20 mouse cellular contexts compared by ENCODE assay signal in genomic region chr16:44380006-44380405, GRCm38 (mm10). TPM values are rescaled to one million over a fixed set of nuclear protein-coding genes. Genes with fewer than 3 reads are reported as not detected.
"Had no signal": no experiment of that assay in that cellular context is flagged by ENCODE, and none has a peak within 500 bp of the region (broad histone marks: within the 10 kb centered on the region; RNA-seq: fewer than 3 reads in every experiment).

No protein-coding gene starts in this region.

- H3K4me1 ChIP-seq: megakaryocyte, embryonic 14.5 days; midbrain, embryonic 15.5 days had no signal

- H3K4me2 ChIP-seq: lung, embryonic 15.5 days; midbrain, embryonic 11.5 days; midbrain, embryonic 13.5 days; midbrain, embryonic 15.5 days; neural tube, embryonic 12.5 days; stomach, embryonic 15.5 days had no signal

- H3K27ac ChIP-seq: lung, embryonic 15.5 days; macrophage; midbrain, embryonic 13.5 days; midbrain, embryonic 15.5 days; neural tube, embryonic 12.5 days; stomach, embryonic 15.5 days; stomach, postnatal 0 days had no signal

- ATAC-seq: lung, postnatal 0 days; midbrain, embryonic 13.5 days; midbrain, embryonic 15.5 days had no signal

- H3K36me3 ChIP-seq: midbrain, embryonic 15.5 days had no signal

- H3K4me3 ChIP-seq: lung, embryonic 15.5 days; megakaryocyte, embryonic 14.5 days; midbrain, embryonic 13.5 days; midbrain, embryonic 15.5 days; neural tube, embryonic 12.5 days; stomach, embryonic 15.5 days had no signal

- H3K9me3 ChIP-seq: lung, embryonic 15.5 days; megakaryocyte, embryonic 14.5 days; midbrain, embryonic 13.5 days; midbrain, embryonic 15.5 days; neural tube, embryonic 12.5 days; stomach, embryonic 15.5 days had no signal

- H3K27me3 ChIP-seq: lung, embryonic 15.5 days; megakaryocyte, embryonic 14.5 days; midbrain, embryonic 13.5 days; midbrain, embryonic 15.5 days; neural tube, embryonic 12.5 days; stomach, embryonic 15.5 days had no signal

- DNase-seq: lung, adult 2 months; lung, postnatal 14 days; lung, postnatal 36 days; right cerebral cortex, postnatal 14 days; thymus, adult 2 months; thymus, postnatal 25 days; thymus, postnatal 4 days had no signal

- H3K9ac ChIP-seq: lung, embryonic 15.5 days; midbrain, embryonic 13.5 days; midbrain, embryonic 15.5 days; neural tube, embryonic 12.5 days; stomach, embryonic 15.5 days had no signal

RNA-seq across cellular contexts. Expression of gene Cfap44, which starts 14.6 kb away (rescaled TPM):
- total RNA-seq: megakaryocyte progenitor cell, adult 5-6 weeks; neutrophil, adult 5-6 weeks had no signal
- polyA plus RNA-seq: macrophage; spleen, adult 2 months had no signal

RNA-seq across cellular contexts. Expression of gene Sidt1, which starts 47.0 kb away (rescaled TPM):
- polyA plus RNA-seq: macrophage had no signal
